Mouse (Mus musculus): ENCODE measurements around the gene Thsd7a.

The Thsd7a gene

GRCm38 (mm10) chr6:12499866-12500265 is 249.3 kb downstream of the Thsd7a start:
- DNase-seq: no peak

GRCm38 (mm10) chr6:12493571-12493970 is 255.6 kb downstream of the Thsd7a start:
- no peak for DNase-seq

GRCm38 (mm10) chr6:12488882-12489281 is 260.3 kb downstream of the Thsd7a start:
- no peak for DNase-seq

GRCm38 (mm10) chr6:12481527-12482163 is 267.6 kb downstream of the Thsd7a start:
- DNase-seq: no peak

GRCm38 (mm10) chr6:12478359-12478758 is 270.9 kb downstream of the Thsd7a start:
- no peak for DNase-seq

- no peak for DNase-seq
Measured at GRCm38 (mm10) chr6:12470935-12471334, 278.3 kb downstream of the Thsd7a start.

- no peak for DNase-seq
Measured at GRCm38 (mm10) chr6:12467339-12468124, 281.7 kb downstream of the Thsd7a start.

GRCm38 (mm10) chr6:12458841-12459240 is 290.4 kb downstream of the Thsd7a start:
- no peak for DNase-seq

- DNase-seq: no peak
Measured at GRCm38 (mm10) chr6:12457451-12457850, 291.8 kb downstream of the Thsd7a start.

- DNase-seq: no peak
Measured at GRCm38 (mm10) chr6:12454876-12455485, 294.2 kb downstream of the Thsd7a start.

- no peak for DNase-seq
Measured at GRCm38 (mm10) chr6:12454132-12454531, 295.1 kb downstream of the Thsd7a start.

GRCm38 (mm10) chr6:12448851-12449250 is 300.4 kb downstream of the Thsd7a start:
- DNase-seq: peak in 1 of 2 experiments; percentile 10

- no peak for DNase-seq
Measured at GRCm38 (mm10) chr6:12445486-12445885, 303.7 kb downstream of the Thsd7a start.

- DNase-seq: no peak
Measured at GRCm38 (mm10) chr6:12439561-12439960, 309.6 kb downstream of the Thsd7a start.

- no peak for DNase-seq
Measured at GRCm38 (mm10) chr6:12419070-12419469, 330.1 kb downstream of the Thsd7a start.

- no peak for DNase-seq
Measured at GRCm38 (mm10) chr6:12416976-12417375, 332.2 kb downstream of the Thsd7a start.

- DNase-seq: peak in 1 of 2 experiments; percentile 18
Measured at GRCm38 (mm10) chr6:12404441-12404840, 344.8 kb downstream of the Thsd7a start.

GRCm38 (mm10) chr6:12402996-12403395 is 346.2 kb downstream of the Thsd7a start:
- no peak for DNase-seq

- no peak for DNase-seq
Measured at GRCm38 (mm10) chr6:12397776-12398522, 351.3 kb downstream of the Thsd7a start.

GRCm38 (mm10) chr6:12393574-12394380 is 355.4 kb downstream of the Thsd7a start:
- DNase-seq: no peak

GRCm38 (mm10) chr6:12386731-12387130 is 362.5 kb downstream of the Thsd7a start:
- DNase-seq: no peak

- no peak for DNase-seq
Measured at GRCm38 (mm10) chr6:12385591-12385990, 363.6 kb downstream of the Thsd7a start.
